Comparison of ENCODE assay signal across 8 mouse cellular contexts in the genomic region with DNA sequence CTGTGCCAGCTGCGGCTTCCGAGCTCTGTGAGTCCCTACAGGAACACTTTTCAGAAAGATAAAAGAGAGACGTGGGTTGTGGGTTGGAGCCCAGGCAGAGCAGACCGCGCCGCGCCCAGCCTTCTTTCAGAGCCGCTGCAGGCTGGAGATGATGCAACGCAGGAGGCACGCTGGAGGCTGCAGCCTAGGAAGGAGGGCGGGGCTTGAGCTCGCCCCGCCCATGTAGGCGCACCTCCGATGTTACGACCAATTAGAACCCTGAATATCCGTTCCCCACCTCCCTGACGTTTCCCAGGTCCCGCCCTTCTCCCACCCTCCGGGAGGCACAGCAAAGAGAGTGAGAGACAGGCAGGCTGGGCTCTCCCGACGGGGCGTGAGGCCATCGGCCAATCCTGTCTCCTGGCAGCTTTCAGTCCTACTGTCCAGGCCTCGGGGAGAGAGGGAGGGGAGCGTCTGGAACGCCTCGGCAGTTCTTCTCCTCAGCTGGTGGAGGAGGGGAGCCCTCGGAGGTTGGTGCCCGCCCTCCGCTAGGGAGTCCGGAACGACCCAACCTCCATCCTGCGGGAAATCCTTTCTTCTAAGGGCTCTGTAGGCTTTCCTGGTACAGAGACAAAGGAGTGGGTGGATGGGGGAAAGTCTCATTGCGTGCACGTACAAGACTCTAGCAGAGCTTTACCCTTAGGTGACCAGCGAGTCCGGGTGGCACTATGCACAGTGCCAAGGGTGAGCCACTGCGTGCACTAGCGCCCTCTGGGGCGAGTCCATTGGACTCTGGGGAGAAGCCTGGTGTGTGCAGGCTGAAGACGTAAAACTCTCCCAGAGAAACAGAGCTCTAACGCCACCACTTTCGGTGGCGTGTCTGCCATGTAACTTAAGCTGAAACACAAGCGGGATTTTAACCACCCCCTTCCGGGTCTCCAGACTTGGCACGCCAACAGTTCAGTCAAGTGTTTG. TPM values are rescaled to one million over a fixed set of nuclear protein-coding genes. Genes with fewer than 3 reads are reported as not detected.
DNase-seq lines count a peak whose midpoint lies in the region; ATAC-seq and TF ChIP-seq lines count a peak whose summit lies in the region.

Gene Slc1a4 (minus strand): TSS at position 153 of the 954 bp plus-strand sequence.

- H3K9ac ChIP-seq in kidney, embryonic 14.5 days (ENCODE audit: low read depth, low read length) = peak within 1 kb of the TSS; percentile 73
- H3K9ac ChIP-seq in limb, embryonic 15.5 days = peak within 1 kb of the TSS; percentile 61

- H3K4me3 ChIP-seq in bone marrow macrophage, adult 2 months (ENCODE audit: insufficient read depth, low read length) = peak within 1 kb of the TSS; percentile 71
- peak within 1 kb of the TSS; percentile 80 for H3K4me3 ChIP-seq in embryonic fibroblast, embryonic 13.5 days (ENCODE audit: insufficient read depth, low read length)
- peak within 1 kb of the TSS; percentile 65 for H3K4me3 ChIP-seq in kidney, embryonic 14.5 days (ENCODE audit: low read length)
- peak within 1 kb of the TSS; percentile 66 for H3K4me3 ChIP-seq in limb, embryonic 15.5 days

- H3K36me3 ChIP-seq in kidney, embryonic 14.5 days (ENCODE audit: control insufficient read depth, insufficient read depth, low read length) = no peaks in the 10 kb centered on the region
- H3K36me3 ChIP-seq in limb, embryonic 15.5 days = no peaks in the 10 kb centered on the region

- H3K4me1 ChIP-seq in bone marrow macrophage, adult 2 months (ENCODE audit: control insufficient read depth, insufficient read depth, low read length) = peaks cover 19% of the 10 kb centered on the region
- peaks cover 5% of the 10 kb centered on the region for H3K4me1 ChIP-seq in embryonic fibroblast, embryonic 13.5 days (ENCODE audit: control insufficient read depth, insufficient read depth, low read length)
- peaks cover 11% of the 10 kb centered on the region; the same call in 1 of the 2 replicates for H3K4me1 ChIP-seq in kidney, embryonic 14.5 days (ENCODE audit: control insufficient read depth, insufficient read depth, low read length)
- peaks cover 18% of the 10 kb centered on the region for H3K4me1 ChIP-seq in limb, embryonic 15.5 days

- peak within 1 kb of the TSS; percentile 61 for H3K27ac ChIP-seq in bone marrow macrophage, adult 2 months (ENCODE audit: insufficient read depth, low read depth, low read length)
- H3K27ac ChIP-seq in embryonic fibroblast, embryonic 13.5 days (ENCODE audit: insufficient read depth, low read length) = peak within 1 kb of the TSS; percentile 88
- H3K27ac ChIP-seq in kidney, embryonic 14.5 days (ENCODE audit: low read depth, low read length) = peak within 1 kb of the TSS; percentile 96
- H3K27ac ChIP-seq in limb, embryonic 15.5 days = peak within 1 kb of the TSS; percentile 91

- ATAC-seq in kidney, embryonic 14.5 days (ENCODE audit: low FRiP score, low TSS enrichment) = peak; percentile 98
- ATAC-seq in limb, embryonic 15.5 days (ENCODE audit: insufficient number of reproducible peaks, low FRiP score, low TSS enrichment, low read depth) = peak; percentile 99

- peak; percentile 97 for DNase-seq in A20 (ENCODE audit: low read depth, low spot score)
- peak; percentile 94 to 95 for DNase-seq in heart, adult 9 months (ENCODE audit: low spot score in 2 of 2)
- DNase-seq in monocyte, adult 2 months (ENCODE audit: low read depth in 1 of 2, low spot score in 2 of 2) = peak; percentile 69 to 81
- peak; percentile 88 to 90 for DNase-seq in spleen, postnatal 36 days (ENCODE audit: low spot score in 2 of 2)

- H3K27me3 ChIP-seq in kidney, embryonic 14.5 days (ENCODE audit: control insufficient read depth, insufficient read depth, low read length) = no peaks in the 10 kb centered on the region
- no peaks in the 10 kb centered on the region for H3K27me3 ChIP-seq in limb, embryonic 15.5 days

- TF ChIP-seq POLR2A in bone marrow macrophage, adult 2 months (IDR thresholded peaks at IDR 0.05; ENCODE audit: borderline replicate concordance, low read depth, low read length) = 0 out of 2 replicates have a peak, but pooled peaks have one; percentile 5
- TF ChIP-seq POLR2A in embryonic fibroblast, embryonic 13.5 days (IDR thresholded peaks at IDR 0.05; ENCODE audit: low read depth, low read length) = peak; percentile 94

- 0% methylated on average over 48 of the region's 48 CpGs for WGBS in kidney, embryonic 14.5 days
- WGBS in limb, embryonic 15.5 days = under 1% methylated on average over 48 of the region's 48 CpGs

- H3K9me3 ChIP-seq in kidney, embryonic 14.5 days (ENCODE audit: control insufficient read depth, low read length) = no peaks in the 10 kb centered on the region
- H3K9me3 ChIP-seq in limb, embryonic 15.5 days = no peaks in the 10 kb centered on the region

- TF ChIP-seq CTCF in bone marrow macrophage, adult 2 months (IDR thresholded peaks at IDR 0.05; ENCODE audit: low read depth, low read length) = peak; percentile 84
- peak; percentile 86 for TF ChIP-seq CTCF in embryonic fibroblast, embryonic 13.5 days (IDR thresholded peaks at IDR 0.05; ENCODE audit: borderline replicate concordance, insufficient read depth, low read length)

- H3K4me2 ChIP-seq in kidney, embryonic 14.5 days (replicated peaks; ENCODE audit: low read depth, low read length) = peak within 1 kb of the TSS; percentile 96
- peak within 1 kb of the TSS; percentile 95 for H3K4me2 ChIP-seq in limb, embryonic 15.5 days

RNA-seq across cellular contexts. Expression of gene Slc1a4, which starts in this region (rescaled TPM):
- polyA plus RNA-seq in bone marrow macrophage, adult 2 months (2012; ENCODE audit: insufficient read depth, insufficient read length, missing spikeins) = 0.51 and 0.61 TPM in 2 replicates
- polyA plus RNA-seq in embryonic fibroblast, embryonic 13.5 days (2011; ENCODE audit: insufficient read length, low read depth, missing spikeins) = 45.2 and 61.5 TPM in 2 replicates
- polyA plus RNA-seq in kidney, embryonic 14.5 days (2014; fragmentation: Nextera tagmentation; extraction: Ambion mirVana) = 5.2 and 10.9 TPM in 2 replicates
- 19.1 and 20.6 TPM in 2 replicates for polyA plus RNA-seq in limb, embryonic 15.5 days (2015; fragmentation: Nextera tagmentation; extraction: Ambion mirVana)

Comparison
In these comparisons a context has a peak if more than half of its experiments do, and no peak if none do; other contexts are left out.
1. Peak in every context shown above with its lines: DNase-seq, ATAC-seq, H3K4me3 ChIP-seq and H3K27ac ChIP-seq.